Mouse (Mus musculus) layer of hippocampus, adult 18-20 months (tissue): ENCODE measurements around the gene P2rx1. TPM values are rescaled to one million over a fixed set of nuclear protein-coding genes. Genes with fewer than 3 reads are reported as not detected.

ENCODE experiments used
- DNase-seq, 2 experiments: peaks; one replicate each; pipeline ENCODE4 v3.0.0; 2022; ENCODE audit warnings: low spot score in 2 of 2
- total RNA-seq, 2 experiments: library from RNA; stranded (reverse); gene quantifications; 2 replicates each; pipeline ENCODE4 v1.2.3; 2021

Gene P2rx1
- total RNA-seq, 2 experiments from 2014 or later = 0.25 to 0.27 TPM

DNA sequence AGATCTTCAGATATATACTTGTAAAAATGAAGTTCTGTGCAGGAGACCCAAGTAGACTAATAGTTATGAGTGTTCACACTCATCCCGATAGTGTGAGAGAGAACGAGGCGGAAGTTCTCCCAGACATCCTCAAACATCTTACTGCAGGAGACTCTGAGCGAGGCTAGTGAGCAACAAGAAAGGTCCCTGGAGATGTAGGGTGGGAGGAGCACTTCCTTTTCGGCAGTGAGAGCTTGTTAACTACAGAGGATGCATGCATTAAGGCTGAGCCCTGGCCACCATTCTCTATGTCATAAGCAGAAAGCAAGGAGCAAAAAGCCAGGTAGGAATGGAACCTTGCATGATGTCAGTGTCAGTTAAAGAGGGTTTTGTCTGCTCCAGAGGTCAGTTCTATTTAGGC, 11.7 kb upstream of the P2rx1 start:
- no peak for DNase-seq

DNA sequence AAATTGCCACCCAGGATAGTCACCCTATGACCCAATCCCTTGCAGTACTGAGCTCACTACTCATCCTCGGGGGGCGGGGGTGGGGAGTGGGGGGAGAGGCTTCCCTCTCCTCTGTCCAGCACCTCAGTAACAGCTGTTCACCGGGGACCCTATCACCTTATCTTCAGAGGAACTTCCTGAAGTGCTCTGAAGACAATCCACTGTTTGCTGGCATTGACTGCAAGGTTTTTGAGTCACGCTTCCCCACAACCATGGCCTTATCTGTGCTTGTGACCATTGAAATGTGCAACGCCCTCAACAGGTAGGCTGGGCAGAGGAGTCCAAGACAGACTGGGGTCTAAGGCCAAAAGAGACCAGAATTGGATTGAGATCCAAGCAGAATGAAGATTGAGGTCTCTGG, 11.1 kb upstream of the P2rx1 start:
- DNase-seq = no peak

DNA sequence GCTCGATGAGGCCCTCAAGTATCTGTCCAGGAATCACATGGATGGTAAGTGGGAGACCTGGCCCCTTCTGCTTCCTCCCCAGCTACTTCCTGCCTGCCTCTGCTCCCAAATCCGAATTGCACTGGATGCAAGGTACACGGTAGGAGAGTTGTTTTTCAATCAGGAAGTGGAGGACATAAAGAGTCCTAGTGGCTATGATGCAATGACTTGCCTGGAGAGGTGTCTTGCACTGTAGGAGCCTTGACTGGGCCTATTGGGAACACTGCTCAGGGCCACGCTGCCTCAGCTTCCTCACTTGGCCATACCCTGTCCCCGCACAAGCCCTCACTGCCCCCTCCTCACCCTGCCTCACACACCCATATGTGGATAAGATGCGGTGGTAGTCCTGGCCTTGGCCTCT, 9.9 kb upstream of the P2rx1 start:
- no peak for DNase-seq

DNA sequence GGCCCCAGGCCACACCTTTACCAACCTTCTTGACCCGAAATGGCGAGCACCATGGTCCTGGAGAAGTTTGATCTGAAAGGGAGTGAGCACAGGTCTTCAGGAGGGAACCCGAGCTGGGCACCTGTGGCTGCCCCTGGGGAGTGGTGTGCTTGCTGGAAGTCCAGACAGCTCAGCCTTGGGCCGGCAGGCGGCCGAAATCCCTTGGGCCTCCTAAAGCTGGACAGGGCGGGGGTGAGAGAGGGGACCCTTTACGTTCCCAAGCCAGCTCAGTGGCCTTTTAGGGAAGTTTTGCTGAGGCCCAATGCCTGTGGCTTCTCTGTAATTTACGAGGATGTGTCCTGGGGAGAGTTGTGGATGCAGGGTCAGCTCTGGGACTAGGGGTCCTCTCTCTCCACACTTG, 8.2 kb upstream of the P2rx1 start:
- no peak for DNase-seq

DNA sequence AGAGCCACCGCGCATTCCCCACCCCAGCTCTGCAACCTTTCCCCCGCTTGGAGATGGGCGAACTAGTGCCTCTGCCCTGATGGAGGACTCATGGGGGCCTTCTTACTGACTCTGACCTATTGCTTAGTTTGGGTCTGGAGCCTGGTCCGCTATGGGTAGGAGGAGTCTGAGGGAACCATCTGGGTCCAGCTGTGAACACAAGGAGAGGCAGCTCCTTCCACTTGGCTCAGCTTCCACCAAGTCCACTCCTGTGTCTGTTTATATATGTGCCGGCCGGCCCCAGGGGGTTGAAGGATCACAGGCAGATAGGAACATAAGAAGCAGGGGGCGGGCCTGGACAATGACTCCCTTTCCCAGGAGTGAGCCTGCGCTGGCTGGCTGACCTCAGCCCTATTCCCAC, 6.9 kb upstream of the P2rx1 start:
- DNase-seq = no peak

DNA sequence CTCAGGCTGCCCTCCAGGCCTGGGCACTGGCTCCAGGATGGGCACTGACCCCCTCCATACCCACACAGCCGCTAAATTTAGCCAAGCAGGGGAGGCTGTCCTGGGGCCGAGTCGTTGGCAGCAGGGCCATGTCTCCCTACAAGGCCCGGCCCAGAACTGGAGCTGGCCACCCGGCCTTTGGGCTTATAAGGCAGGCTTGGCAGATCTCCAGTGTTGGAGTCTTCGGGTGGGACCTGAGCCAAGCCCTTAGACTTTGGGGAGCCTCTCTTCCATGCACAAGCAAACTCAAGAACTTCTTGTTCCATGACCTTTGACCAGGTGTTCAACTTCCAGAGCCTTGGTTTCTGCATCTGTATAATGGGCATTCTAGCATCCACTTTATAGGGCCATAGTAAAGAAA, 2.6 kb upstream of the P2rx1 start:
- DNase-seq = no peak

DNA sequence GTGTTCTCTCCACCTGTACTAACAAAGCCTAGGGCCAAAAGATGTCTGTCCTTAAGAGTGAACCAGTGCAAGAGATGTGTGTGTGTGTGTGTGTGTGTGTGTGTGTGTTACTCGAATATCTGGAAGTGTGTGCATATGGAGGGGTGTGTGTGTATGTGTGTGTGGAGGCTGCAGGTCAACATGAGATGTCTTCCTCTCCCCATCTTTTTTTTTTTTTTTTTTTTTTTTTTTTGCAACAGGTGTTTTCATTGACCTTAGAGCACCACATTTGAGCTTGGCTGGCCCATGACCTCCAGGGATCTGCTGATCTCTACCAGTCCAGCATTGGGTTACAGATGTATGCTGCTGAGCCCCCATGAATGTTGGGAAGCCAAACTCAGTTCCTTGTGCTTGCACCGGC, 2.1 kb upstream of the P2rx1 start:
- no peak for DNase-seq

DNA sequence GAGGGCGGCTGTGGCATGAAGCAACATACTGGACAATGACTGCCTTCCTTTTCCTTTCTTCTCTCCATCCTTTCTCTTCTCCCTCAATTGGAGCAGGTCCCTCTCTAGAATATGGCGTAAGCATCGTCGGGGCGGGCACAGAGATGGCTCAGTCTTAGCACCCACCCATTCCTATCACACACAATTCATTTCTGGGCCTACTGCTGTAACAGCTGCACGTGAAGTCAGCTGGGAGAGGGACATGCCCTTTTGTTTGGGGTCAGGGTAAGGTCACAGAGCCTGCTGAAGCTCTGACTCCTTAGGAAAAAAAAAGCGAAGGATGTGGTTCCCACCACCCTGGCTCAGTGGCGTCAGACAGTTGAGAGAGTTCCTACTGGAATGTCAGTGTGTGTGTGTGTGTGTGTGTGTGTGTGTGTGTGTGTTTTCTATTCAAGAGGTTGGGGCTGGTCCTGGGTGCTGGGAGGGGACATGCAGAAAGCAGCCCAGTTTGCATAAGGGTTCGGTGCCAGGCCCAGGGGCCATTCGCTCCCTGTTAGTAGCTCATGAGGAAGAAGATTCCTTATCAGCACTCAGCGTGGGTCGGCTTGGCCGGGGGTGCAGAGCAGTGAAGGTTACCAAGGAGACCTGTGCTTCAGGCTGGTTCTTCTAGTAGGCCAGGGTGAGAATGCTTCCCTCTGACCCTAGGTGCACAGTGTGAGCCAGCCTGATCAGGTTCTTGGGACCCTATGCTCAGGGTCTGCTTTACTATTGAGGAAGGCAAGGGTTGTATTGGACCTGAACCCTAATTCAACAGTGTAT, 1.2 kb upstream of the P2rx1 start:
- no peak for DNase-seq

DNA sequence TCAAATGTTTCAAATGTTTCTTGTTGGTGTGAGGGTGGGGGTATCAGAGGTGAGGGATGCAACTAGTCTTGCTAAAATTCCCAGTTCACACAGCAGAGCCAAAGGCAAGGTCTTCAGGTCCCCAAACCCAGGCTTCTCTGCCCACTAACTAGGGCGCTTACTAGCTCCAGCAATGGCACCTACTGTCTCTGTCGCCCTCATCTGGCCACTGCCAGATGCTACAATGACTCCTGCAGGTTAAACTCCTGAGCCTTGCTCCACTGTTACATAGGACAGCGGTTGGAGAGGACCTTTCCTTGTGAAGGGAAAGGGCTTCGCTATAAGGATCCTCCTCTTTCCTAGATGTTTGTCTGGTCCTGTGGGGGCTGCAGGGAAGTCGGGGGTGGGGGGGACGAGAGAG, 2.1 kb downstream of the P2rx1 start:
- peak; percentile 44 to 78 for DNase-seq

DNA sequence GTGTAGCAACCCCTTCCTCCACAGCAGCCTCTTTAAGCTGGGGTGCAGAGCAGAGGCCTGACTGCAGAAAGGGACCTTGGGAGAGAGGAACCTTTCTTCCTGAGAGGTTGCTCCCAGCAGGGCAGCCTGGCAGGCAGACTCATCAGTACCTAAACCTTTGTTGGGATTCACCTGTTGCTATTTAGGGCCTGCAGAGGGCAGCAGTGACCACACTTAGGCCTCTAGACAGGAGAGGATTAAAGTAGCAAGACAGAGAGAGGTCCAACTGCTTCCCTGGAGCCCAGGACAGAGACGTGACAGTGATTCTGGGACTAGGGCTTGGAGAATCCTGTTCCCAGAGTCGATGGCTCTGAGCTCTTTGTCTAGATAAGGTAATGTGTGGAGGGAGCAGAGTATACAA, 7.5 kb downstream of the P2rx1 start:
- DNase-seq = peak in 1 of 2 experiments; percentile 79

DNA sequence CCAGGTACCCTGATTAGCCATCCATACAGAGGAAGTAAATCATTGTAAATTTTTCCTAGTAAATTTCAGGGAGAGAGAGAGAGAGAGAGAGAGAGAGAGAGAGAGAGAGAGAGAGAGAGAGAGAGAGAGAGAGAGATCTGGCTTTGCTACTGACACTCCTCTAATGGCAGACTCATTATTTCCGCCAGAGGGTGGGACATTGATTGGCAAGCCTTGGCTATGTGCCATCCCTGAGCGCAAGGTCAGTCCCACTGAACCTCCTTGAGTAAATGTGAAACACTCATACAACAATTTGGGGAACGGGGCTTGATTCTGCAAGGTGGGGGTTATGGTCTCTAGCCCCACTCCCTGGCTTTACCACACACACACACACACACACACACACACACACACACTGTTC, 8.2 kb downstream of the P2rx1 start:
- DNase-seq = no peak

DNA sequence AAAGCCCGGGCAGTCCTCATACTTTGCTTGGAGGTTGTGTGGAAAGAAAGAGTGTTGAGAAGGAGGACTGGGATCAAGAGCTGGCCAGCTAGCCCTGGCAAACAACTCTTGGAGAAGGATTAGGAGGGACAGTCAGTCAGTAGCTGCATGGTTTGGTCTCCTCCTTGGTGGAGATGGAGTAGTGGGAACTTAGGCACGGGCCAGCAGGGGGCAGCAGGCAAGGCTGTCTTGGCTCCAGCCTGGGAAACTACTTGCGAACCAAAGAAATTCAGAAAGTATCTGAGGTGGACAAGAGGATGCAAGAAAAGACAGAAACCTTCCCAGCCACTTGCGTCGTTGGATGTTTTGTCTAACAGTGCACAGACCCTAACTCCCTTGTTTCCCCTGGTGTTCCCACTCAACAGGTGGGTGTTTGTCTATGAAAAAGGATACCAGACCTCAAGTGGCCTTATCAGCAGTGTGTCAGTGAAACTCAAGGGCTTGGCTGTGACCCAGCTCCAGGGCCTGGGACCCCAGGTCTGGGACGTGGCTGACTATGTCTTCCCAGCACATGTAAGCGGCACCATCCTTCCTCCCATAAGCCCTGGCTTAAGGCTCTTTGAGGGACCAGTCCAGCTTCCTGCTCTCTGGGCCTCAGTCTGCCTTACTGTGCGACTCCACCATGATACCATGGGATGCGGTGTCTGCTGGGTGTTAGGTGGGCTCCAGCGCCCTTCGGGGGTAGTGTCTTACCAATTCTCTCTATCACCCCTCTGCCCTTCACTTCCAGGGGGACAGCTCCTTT, 9.0 kb downstream of the P2rx1 start:
- DNase-seq = peak in 1 of 2 experiments; percentile 74

DNA sequence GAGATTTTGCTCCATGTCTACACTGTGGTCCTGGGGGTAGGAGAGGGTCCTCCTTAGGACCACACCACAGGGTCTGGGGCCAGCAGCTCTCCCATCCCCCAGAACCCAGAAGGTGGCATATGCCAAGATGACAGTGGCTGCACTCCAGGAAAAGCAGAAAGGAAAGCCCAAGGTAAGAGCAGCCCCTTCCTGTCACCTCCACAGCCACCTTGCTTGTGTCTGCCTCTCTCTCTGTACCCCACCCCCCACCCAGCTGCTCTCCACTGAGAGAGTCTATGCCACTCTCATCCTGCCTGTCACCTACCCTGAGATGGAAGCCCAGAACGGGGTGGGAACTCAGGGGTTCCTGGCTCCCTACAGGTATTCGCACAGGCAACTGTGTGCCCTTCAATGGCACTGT, 9.9 kb downstream of the P2rx1 start:
- DNase-seq = no peak

DNA sequence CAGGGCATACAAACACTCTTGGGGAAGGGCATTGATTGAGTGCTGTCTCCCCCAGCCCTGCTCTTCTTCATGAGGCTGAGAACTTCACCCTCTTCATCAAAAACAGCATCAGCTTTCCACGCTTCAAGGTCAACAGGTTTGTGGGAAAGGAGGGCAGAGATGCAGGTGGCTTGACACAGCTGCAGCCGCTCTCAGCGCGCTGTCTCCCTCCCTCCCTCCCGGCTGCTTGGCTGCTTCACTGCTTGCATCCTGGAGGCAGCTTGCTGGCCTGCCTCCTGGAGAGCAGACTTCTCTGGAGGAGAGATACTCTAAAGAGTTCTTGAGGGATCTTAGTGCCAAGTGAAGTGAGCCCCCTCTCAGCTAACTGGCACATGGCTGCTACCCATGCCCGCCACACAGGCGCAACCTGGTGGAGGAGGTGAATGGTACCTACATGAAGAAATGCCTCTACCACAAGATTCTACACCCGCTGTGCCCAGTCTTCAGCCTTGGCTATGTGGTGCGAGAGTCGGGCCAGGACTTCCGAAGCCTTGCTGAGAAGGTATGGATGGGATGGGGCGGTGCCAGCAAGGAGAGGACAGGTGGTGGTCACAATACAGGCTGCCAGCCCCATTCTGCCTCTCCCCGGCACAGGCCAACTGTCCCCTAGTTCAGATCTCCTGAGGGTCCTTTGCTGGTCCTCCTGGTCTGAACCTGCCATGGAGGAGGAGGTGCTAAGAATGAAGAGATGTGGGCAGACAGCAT, 10.8 kb downstream of the P2rx1 start:
- peak in 1 of 2 experiments; percentile 24 for DNase-seq

DNA sequence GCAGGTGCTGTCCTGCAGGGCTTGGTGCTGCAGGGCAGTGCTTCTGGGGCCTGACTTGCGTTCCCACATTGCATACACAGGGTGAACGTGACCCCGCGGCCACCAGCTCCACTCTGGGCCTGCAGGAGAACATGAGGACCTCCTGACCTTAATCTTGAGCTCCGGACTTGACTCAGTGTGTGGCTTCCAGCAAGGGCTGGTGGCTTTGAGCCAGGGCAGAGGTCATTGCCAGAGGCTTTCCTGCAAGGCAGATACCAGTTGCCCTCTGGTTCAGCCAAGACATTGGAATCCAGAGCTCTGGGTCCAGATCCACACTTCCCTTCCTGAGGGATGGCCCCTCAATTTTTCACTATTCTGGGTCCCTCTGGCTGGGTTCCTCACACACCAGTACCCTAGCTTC, 15.1 kb downstream of the P2rx1 start:
- DNase-seq = no peak

DNA sequence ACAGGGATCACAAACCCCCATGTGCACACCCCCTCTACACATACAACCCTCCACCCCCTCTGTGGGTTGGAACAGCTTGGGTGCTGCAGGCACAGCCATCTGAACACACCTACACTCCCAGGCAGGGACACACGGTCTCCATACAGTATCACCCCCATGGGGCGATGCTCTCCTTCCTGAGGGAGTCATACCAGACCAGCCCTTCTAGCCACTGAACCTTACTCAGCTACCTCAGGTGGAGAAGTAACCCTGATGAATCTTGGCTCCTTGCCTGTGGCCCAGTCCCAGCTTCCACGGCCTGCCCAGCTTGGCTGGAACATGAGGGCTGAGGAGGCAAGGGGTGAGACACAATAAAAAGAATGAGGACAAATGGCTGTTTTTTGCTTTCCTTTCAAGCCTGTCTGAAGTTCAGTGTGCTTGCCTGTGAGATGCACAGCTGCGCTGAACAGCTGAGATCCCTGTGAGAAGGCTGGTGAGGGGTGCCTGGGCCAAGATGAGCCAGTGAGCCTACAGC, 16.0 kb downstream of the P2rx1 start:
- DNase-seq = peak; percentile 80 to 92

DNA sequence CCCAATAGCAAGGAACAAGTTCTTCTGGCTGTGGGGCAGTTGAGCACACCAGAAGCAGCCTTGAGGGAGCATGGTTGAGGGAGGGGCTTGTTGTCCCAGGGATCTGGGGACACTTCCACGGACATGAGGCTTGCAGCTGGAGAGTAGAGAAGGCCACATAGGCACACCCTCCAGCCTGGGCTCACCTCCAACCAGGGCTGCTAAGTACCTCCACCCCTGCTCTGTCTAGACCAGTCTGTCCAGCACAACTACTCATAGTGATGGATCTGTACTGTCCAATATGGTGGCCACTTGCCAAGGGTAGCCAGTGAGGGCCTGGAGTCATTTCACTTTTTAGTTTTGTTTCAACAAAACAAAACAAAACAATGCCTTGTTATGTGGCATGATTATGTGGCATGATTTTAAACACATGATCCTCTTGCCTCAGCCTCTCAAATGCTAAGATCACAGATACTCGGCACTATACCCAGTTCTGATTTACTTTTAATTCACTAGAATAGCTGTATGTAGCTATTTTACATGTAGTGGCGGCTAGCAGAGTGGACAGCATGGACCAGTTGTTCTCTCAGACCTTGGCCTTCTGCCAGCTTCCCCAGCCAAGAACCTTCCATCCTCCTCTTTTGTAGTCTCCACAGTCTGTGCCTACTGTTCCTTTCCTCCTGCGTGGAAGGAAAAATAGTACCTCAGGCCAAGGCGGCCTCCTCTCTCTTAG, 16.6 kb downstream of the P2rx1 start:
- peak in 1 of 2 experiments; percentile 66 for DNase-seq

DNA sequence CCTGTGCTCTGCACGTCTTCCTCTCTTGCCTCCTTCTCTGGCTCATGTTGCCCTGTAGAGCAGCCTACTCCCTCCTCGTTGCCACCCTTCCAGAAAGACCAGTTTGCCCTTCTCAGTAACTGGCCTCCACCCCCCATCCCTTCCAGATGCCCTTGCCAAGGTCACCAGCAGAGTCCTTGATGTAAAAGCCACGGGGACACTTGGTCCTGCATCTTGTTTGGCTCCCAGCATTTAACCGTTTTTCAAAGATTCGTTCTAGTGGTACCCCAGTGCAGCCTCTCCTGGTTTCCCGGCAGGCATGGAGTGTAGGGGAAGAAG, 17.2 kb downstream of the P2rx1 start:
- no peak for DNase-seq

DNA sequence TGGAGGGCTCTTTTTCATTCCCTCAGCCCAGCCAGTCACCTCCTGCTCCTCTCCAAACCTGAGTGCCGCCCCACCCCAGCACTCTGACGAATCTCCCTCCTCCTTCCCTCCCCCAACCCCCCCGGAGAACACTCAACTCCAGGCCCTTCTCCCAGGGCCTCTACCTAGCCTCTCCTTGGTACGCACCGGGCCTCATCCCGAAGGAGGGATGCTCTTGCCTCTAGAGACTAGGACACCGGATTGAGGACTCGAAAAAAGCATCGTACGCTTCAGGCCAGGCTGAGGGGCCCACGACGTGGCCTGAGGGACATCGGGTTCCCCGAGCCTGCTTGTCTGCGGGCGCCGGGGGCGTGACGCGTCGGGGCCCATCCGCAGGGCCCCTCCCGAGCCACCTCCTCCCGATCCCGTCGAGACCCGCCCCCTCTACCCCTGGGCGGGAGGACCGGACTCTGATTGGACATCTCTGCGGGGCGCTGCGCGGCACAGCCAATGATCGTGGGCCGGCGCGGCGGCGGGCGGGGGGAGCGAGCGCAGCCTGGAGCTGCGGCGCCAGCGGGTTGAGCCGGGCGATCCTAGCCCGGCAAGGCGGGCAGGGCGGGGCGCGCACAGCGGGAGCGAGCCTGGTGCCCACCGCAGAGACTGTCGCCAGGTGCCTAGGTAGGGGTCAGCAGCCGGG, 19.7 kb downstream of the P2rx1 start, which contains the start of gene Camkk1:
Camkk1 (plus strand) TSS at position 538 of the 676 bp plus-strand sequence.
- peak; percentile 93 to 96 for DNase-seq

DNA sequence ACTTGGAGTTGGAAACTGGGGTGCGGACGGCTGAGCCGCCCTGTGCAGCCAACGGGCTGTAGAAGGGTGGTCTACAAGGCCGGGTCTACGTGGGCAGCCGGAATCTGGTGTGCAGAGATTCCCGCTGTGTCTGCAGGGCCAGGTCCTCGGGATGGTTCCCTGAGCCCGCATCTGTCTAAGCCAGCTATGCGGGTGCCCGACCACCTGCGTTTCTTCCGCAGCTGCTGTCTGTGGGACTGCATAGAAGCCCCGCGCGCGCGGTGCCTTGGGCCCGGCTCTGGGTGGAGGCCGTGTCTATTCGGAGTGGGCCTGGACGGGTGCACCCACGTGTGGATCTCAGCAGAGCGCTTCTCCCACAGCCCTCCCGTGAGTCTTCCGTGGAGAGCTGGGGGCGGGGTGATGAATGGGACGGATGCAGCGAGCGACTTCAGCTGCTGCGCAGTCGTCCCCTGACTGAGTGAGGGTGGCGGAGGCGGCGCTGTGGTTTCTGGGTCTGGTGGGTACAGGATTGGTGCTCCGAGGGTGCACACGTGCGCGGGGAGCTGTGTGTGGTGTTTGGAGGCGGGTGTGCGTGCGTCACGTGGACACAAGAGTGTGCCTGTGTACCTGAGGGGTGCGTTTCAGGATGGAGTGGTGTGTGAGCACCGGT, 20.4 kb downstream of the P2rx1 start:
- peak; percentile 82 to 87 for DNase-seq
